ENCODE assay signal across 12 mouse cellular contexts in the genomic region with DNA sequence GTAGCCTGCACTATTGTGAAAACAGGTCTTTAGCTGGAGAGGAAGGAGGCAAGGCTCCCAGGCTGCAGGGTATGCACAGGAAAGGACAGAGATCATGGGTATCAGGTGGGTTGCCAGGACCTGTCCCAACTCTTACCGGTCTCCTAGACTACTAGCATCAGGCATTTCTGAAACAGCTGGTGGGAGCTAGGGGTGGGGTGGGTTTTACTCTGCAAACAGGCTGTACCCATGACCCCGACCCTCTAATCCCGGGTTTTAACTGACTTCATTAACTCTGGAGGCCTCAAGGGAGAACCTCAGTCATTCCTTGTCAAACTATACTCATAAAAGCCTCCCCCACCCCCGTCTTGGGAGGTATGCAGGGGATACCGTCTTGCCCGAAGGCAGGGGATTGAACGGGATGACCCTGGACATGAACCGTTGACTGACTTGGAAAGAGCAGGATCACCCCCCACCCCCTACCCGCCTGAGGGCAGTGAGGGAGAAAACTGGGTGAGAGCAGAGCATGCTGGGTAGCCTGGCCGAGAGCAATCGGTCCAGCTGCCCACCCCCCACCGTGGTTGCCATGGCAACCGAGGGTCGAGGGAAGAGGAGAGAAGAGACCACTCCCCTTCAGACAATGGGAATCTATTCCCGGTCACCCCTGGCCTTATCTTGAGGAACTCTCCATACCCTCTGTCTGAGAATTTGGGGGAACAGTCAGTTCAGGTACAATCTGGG. TPM values are rescaled to one million over a fixed set of nuclear protein-coding genes. Genes with fewer than 3 reads are reported as not detected.
DNase-seq lines count a peak whose midpoint lies in the region; ATAC-seq lines count a peak whose summit lies in the region.
"Had no signal": no experiment of that assay in that cellular context is flagged by ENCODE, and none has a peak within 500 bp of the region (broad histone marks: within the 10 kb centered on the region; RNA-seq: fewer than 3 reads in every experiment).

No protein-coding gene starts in this region.

- H3K9ac ChIP-seq in forebrain, embryonic 11.5 days (ENCODE audit: low read length) = peak overlapping the region; percentile 39
- H3K9ac ChIP-seq in limb, embryonic 11.5 days (ENCODE audit: low read length) = no peak overlapping the region
- H3K9ac ChIP-seq in neural tube, embryonic 14.5 days (replicated peaks; ENCODE audit: low read depth, low read length) = no peak overlapping the region
- H3K9ac ChIP-seq: embryonic facial prominence, embryonic 15.5 days; liver, embryonic 13.5 days had no signal

- peak; percentile 40 to 82 for DNase-seq in cerebellum, postnatal 4 days (ENCODE audit: low spot score in 2 of 2)
- DNase-seq in cerebellum, adult 9-11 months = no peak
- peak; percentile 93 for DNase-seq in forebrain, embryonic 11.5 days (ENCODE audit: low spot score)
- peak; percentile 80 for DNase-seq in limb, embryonic 11.5 days (ENCODE audit: low spot score)
- no peak for DNase-seq in gastrocnemius, postnatal 4 days (ENCODE audit: low spot score in 2 of 2)
- no peak for DNase-seq in lung, postnatal 36 days
- no peak for DNase-seq in left cerebral cortex, postnatal 25 days (ENCODE audit: low spot score in 2 of 2)
- DNase-seq: gastrocnemius, postnatal 36 days; heart, postnatal 14 days; liver, embryonic 13.5 days had no signal

- H3K27ac ChIP-seq in forebrain, embryonic 11.5 days (ENCODE audit: low read depth, low read length) = peak overlapping the region; percentile 88
- H3K27ac ChIP-seq in limb, embryonic 11.5 days (replicated peaks; ENCODE audit: low read depth, low read length) = no peak overlapping the region
- H3K27ac ChIP-seq in neural tube, embryonic 14.5 days (ENCODE audit: low read depth, low read length) = peak overlapping the region; percentile 70
- H3K27ac ChIP-seq: embryonic facial prominence, embryonic 15.5 days; liver, embryonic 13.5 days had no signal

- ATAC-seq in forebrain, embryonic 11.5 days (replicated peaks; ENCODE audit: low FRiP score) = peak; percentile 65
- no peak for ATAC-seq in limb, embryonic 11.5 days (ENCODE audit: insufficient number of reproducible peaks, low FRiP score, low TSS enrichment, low read depth)
- ATAC-seq in neural tube, embryonic 14.5 days (ENCODE audit: low read depth) = peak; percentile 52; the same call in 1 of the 2 replicates

- no peaks in the 10 kb centered on the region for H3K27me3 ChIP-seq in forebrain, embryonic 11.5 days (ENCODE audit: control insufficient read depth, insufficient read depth, low read length)
- H3K27me3 ChIP-seq in limb, embryonic 11.5 days (ENCODE audit: control insufficient read depth, insufficient read depth, low read length) = no peaks in the 10 kb centered on the region
- H3K27me3 ChIP-seq in neural tube, embryonic 14.5 days (ENCODE audit: control insufficient read depth, insufficient read depth, low read length) = no peaks in the 10 kb centered on the region

- no peaks in the 10 kb centered on the region for H3K36me3 ChIP-seq in forebrain, embryonic 11.5 days (ENCODE audit: control insufficient read depth, insufficient read depth, low read length)
- H3K36me3 ChIP-seq in limb, embryonic 11.5 days (ENCODE audit: control insufficient read depth, insufficient read depth, low read length) = no peaks in the 10 kb centered on the region
- no peaks in the 10 kb centered on the region for H3K36me3 ChIP-seq in neural tube, embryonic 14.5 days (ENCODE audit: control insufficient read depth, insufficient read depth, low read length)
- H3K36me3 ChIP-seq: embryonic facial prominence, embryonic 15.5 days; liver, embryonic 13.5 days had no signal

- 2% methylated on average over 15 of the region's 15 CpGs for WGBS in forebrain, embryonic 11.5 days
- 10% methylated on average over 15 of the region's 15 CpGs for WGBS in limb, embryonic 11.5 days
- WGBS in neural tube, embryonic 14.5 days = 4% methylated on average over 15 of the region's 15 CpGs

- H3K4me1 ChIP-seq in forebrain, embryonic 11.5 days (replicated peaks; ENCODE audit: control insufficient read depth, insufficient read depth, low read length) = peaks cover 31% of the 10 kb centered on the region
- peaks cover 13% of the 10 kb centered on the region for H3K4me1 ChIP-seq in limb, embryonic 11.5 days (ENCODE audit: control insufficient read depth, insufficient read depth, low read length)
- peaks cover 17% of the 10 kb centered on the region; the same call in 1 of the 2 replicates for H3K4me1 ChIP-seq in neural tube, embryonic 14.5 days (ENCODE audit: control insufficient read depth, insufficient read depth, low read length)
- H3K4me1 ChIP-seq: liver, embryonic 13.5 days had no signal

- peak overlapping the region; percentile 31 for H3K4me2 ChIP-seq in forebrain, embryonic 11.5 days (ENCODE audit: low read depth, low read length, severe bottlenecking)
- no peak overlapping the region for H3K4me2 ChIP-seq in limb, embryonic 11.5 days (ENCODE audit: low read depth, severe bottlenecking)
- H3K4me2 ChIP-seq in neural tube, embryonic 14.5 days (ENCODE audit: low read depth, low read length) = peak overlapping the region; percentile 25; the same call in 1 of the 2 replicates
- H3K4me2 ChIP-seq: embryonic facial prominence, embryonic 15.5 days; liver, embryonic 13.5 days had no signal

- H3K4me3 ChIP-seq in forebrain, embryonic 11.5 days (ENCODE audit: low read depth, low read length) = no peak overlapping the region
- H3K4me3 ChIP-seq in limb, embryonic 11.5 days (ENCODE audit: low read depth, low read length) = no peak overlapping the region
- H3K4me3 ChIP-seq in neural tube, embryonic 14.5 days (ENCODE audit: low read depth, low read length) = no peak overlapping the region
- H3K4me3 ChIP-seq: embryonic facial prominence, embryonic 15.5 days; liver, embryonic 13.5 days had no signal

- no peaks in the 10 kb centered on the region for H3K9me3 ChIP-seq in forebrain, embryonic 11.5 days (ENCODE audit: control insufficient read depth, low read length)
- no peaks in the 10 kb centered on the region for H3K9me3 ChIP-seq in limb, embryonic 11.5 days (ENCODE audit: control insufficient read depth, low read length)
- H3K9me3 ChIP-seq in neural tube, embryonic 14.5 days (ENCODE audit: control insufficient read depth, low read length) = no peaks in the 10 kb centered on the region
- H3K9me3 ChIP-seq: embryonic facial prominence, embryonic 15.5 days; liver, embryonic 13.5 days had no signal

- intact Hi-C loops in left cerebral cortex, postnatal 25 days (cut with DNase I) = no loop called here

RNA-seq across cellular contexts. Expression of gene C1qb, which starts 21.1 kb away (rescaled TPM):
- polyA plus RNA-seq in forebrain, embryonic 11.5 days (2014; fragmentation: Nextera tagmentation; extraction: Ambion mirVana) = 19.7 and 21.1 TPM in 2 replicates
- polyA plus RNA-seq in limb, embryonic 11.5 days (2014; fragmentation: Nextera tagmentation; extraction: Ambion mirVana) = 16.4 and 16.5 TPM in 2 replicates
- polyA plus RNA-seq in neural tube, embryonic 14.5 days (2014; fragmentation: Nextera tagmentation; extraction: Ambion mirVana) = 28.2 and 49.7 TPM in 2 replicates
- 10 to 100 TPM; 33.7 to 39.4 TPM for total RNA-seq in gastrocnemius, postnatal 4 days (2021)
- 10 to 100 TPM; 56.6 to 61.3 TPM for total RNA-seq in left cerebral cortex, postnatal 25 days (2021)

RNA-seq across cellular contexts. Expression of gene C1qc, which starts 28.0 kb away (rescaled TPM):
- polyA plus RNA-seq in forebrain, embryonic 11.5 days (2014; fragmentation: Nextera tagmentation; extraction: Ambion mirVana) = 10.0 and 10.7 TPM in 2 replicates
- polyA plus RNA-seq in limb, embryonic 11.5 days (2014; fragmentation: Nextera tagmentation; extraction: Ambion mirVana) = 6.3 and 9.3 TPM in 2 replicates
- polyA plus RNA-seq in neural tube, embryonic 14.5 days (2014; fragmentation: Nextera tagmentation; extraction: Ambion mirVana) = 15.3 and 25.2 TPM in 2 replicates
- total RNA-seq in gastrocnemius, postnatal 4 days (2021) = 10 to 100 TPM; 32.7 to 33.5 TPM
- total RNA-seq in left cerebral cortex, postnatal 25 days (2021) = 10 to 100 TPM; 38.3 to 44.1 TPM

RNA-seq across cellular contexts. Expression of gene Ephb2, which starts 29.1 kb away (rescaled TPM):
- 35.8 and 36.9 TPM in 2 replicates for polyA plus RNA-seq in forebrain, embryonic 11.5 days (2014; fragmentation: Nextera tagmentation; extraction: Ambion mirVana)
- 12.5 and 16.2 TPM in 2 replicates for polyA plus RNA-seq in limb, embryonic 11.5 days (2014; fragmentation: Nextera tagmentation; extraction: Ambion mirVana)
- polyA plus RNA-seq in neural tube, embryonic 14.5 days (2014; fragmentation: Nextera tagmentation; extraction: Ambion mirVana) = 19.6 and 24.7 TPM in 2 replicates
- 10 to 100 TPM; 12.3 to 13.5 TPM for total RNA-seq in gastrocnemius, postnatal 4 days (2021)
- 10 to 100 TPM; 15.2 to 21.4 TPM for total RNA-seq in left cerebral cortex, postnatal 25 days (2021)

RNA-seq across cellular contexts. Expression of gene C1qa, which starts 33.7 kb away (rescaled TPM):
- polyA plus RNA-seq in forebrain, embryonic 11.5 days (2014; fragmentation: Nextera tagmentation; extraction: Ambion mirVana) = 8.2 and 11.3 TPM in 2 replicates
- polyA plus RNA-seq in limb, embryonic 11.5 days (2014; fragmentation: Nextera tagmentation; extraction: Ambion mirVana) = 8.5 and 8.6 TPM in 2 replicates
- polyA plus RNA-seq in neural tube, embryonic 14.5 days (2014; fragmentation: Nextera tagmentation; extraction: Ambion mirVana) = 19.6 and 29.3 TPM in 2 replicates
- total RNA-seq in gastrocnemius, postnatal 4 days (2021) = 10 to 100 TPM; 32.4 to 36.3 TPM
- 10 to 100 TPM; 51.2 to 54.2 TPM for total RNA-seq in left cerebral cortex, postnatal 25 days (2021)

Comparison
In these comparisons a context has a peak if more than half of its experiments do, and no peak if none do; other contexts are left out.
1. DNase-seq: peak in cerebellum, postnatal 4 days (2 of 2), forebrain, embryonic 11.5 days (single experiment) and limb, embryonic 11.5 days (single experiment); none in cerebellum, adult 9-11 months (single experiment), gastrocnemius, postnatal 4 days (0 of 2), lung, postnatal 36 days (single experiment) and left cerebral cortex, postnatal 25 days (0 of 2).